Mouse (Mus musculus) stomach, postnatal 0 days (tissue): Measurements from ENCODE around the gene Pxdn.

ENCODE experiments used
- CTCF ChIP-seq: IDR thresholded peaks from 2 replicates; pipeline ENCODE4 v1.5.1; 2016; ENCODE audit warnings: antibody characterized with exemption, low read depth, mild to moderate bottlenecking, moderate library complexity
- EP300 ChIP-seq: optimal IDR thresholded peaks from 2 replicates; pipeline ENCODE3; 2016; ENCODE audit warnings: antibody characterized with exemption

- TF ChIP-seq EP300 (no peak), CTCF (no peak)
These were observed 97.3 kb downstream of the Pxdn start for GRCm38 (mm10) chr12:30034681-30035080.
